Mouse (Mus musculus): ENCODE measurements around the gene Slc35f1. TPM values are rescaled to one million over a fixed set of nuclear protein-coding genes. Genes with fewer than 3 reads are reported as not detected.

The Slc35f1 gene
- polyA plus RNA-seq, 1 experiment from 2014 or later: 44.5 TPM

DNA sequence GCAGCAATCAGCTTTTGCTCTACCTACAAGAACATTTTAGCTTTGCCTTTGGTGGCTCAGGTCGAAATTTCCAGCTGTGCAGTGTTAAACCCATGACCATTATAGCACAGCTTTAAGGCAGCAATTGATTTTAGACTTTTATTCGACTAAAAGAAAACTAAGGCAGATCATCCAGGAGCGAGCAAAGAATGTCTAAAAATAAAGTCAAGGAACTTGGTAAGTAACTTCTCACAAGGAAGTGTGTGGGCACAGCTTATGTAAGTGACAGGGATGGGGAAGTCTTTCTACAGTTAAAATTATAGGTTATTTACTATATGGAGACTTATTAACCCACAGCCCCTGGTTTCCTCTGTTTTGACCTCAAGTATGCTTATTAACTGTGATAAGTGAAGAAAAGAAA is 262.2 kb downstream of the Slc35f1 start:
- no peak overlapping the region for H3K27ac ChIP-seq (replicated peaks)
- 91% methylated on average over 3 of the region's 3 CpGs for WGBS
- no peak overlapping the region for H3K4me2 ChIP-seq
- no peaks in the 10 kb centered on the region for H3K27me3 ChIP-seq
- H3K36me3 ChIP-seq: no peaks in the 10 kb centered on the region
- no peaks in the 10 kb centered on the region for H3K4me1 ChIP-seq (replicated peaks)
- H3K9me3 ChIP-seq: no peaks in the 10 kb centered on the region
- no peak for ATAC-seq (ENCODE audit: low FRiP score, low read depth)
- H3K4me3 ChIP-seq: no peak overlapping the region
- no peak overlapping the region for H3K9ac ChIP-seq

DNA sequence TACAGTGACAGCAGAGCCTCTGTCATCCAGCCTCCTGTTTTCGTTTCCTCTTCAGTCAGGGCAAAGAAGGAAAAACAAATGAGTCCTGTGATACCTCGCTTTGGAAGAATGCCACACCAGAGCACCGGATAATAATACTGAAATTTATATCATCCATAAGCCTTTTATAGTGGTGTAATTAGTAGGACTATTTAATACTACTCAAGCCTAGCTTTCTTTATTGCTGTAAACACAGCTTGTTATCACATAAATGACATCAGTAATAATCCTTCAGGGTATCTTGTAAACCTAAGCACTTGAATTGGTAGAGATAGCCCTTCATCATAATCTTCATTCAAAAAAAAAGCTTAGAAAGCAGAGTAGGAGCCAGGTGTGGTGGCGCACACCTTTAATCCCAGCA is 266.4 kb downstream of the Slc35f1 start:
- no peak overlapping the region for H3K4me3 ChIP-seq
- H3K9me3 ChIP-seq: no peaks in the 10 kb centered on the region
- H3K36me3 ChIP-seq: no peaks in the 10 kb centered on the region
- H3K27me3 ChIP-seq: no peaks in the 10 kb centered on the region
- no peak overlapping the region for H3K27ac ChIP-seq (replicated peaks)
- no peaks in the 10 kb centered on the region for H3K4me1 ChIP-seq (replicated peaks)
- WGBS: 66% methylated on average over 4 of the region's 4 CpGs
- H3K4me2 ChIP-seq: no peak overlapping the region
- H3K9ac ChIP-seq: no peak overlapping the region
- no peak for ATAC-seq (ENCODE audit: low FRiP score, low read depth)

DNA sequence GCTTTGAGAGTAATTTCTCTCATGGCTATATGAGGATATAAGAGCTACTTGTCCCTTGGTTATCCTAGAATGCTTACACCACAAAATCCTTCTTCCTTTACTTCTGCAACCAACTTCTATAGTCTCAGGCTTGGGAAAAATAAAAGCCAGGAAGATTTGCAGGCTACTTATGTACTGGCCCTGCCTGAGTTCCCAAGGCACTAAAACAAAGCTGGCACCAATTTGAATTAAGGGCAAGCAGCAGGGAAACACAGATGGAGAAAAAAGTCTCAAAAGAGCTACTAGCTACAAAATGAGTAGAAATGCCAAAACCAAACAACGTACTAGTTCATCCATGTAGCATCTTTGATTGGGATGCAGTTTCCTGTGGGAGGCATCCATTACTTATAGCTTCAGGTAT is 288.9 kb downstream of the Slc35f1 start:
- no peak overlapping the region for H3K9ac ChIP-seq
- 83% methylated on average over 1 of the region's 1 CpGs for WGBS
- H3K4me1 ChIP-seq (replicated peaks): no peaks in the 10 kb centered on the region
- H3K9me3 ChIP-seq: no peaks in the 10 kb centered on the region
- ATAC-seq (ENCODE audit: low FRiP score, low read depth): no peak
- H3K36me3 ChIP-seq: no peaks in the 10 kb centered on the region
- H3K4me2 ChIP-seq: no peak overlapping the region
- H3K27ac ChIP-seq (replicated peaks): no peak overlapping the region
- no peaks in the 10 kb centered on the region for H3K27me3 ChIP-seq
- H3K4me3 ChIP-seq: no peak overlapping the region

DNA sequence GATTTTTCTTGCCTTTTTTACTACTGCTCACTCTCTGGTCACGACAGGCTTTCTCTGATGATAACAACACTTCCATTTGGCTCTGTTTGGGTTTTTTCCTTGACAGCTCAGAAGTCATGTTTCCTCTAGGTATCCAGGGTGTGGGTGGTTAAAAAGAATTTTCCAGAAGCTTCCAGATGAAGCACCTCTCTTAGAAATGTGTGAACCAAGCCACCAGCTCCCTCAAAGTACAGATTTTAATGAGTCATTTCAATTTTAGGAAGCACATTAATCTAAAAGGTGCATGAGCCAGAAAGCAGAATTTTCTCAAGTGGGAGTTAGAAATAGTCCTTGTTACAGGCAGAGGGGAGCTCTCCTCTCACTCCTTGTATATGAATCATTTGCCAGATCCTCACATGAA is 292.5 kb downstream of the Slc35f1 start:
- H3K4me1 ChIP-seq (replicated peaks): no peaks in the 10 kb centered on the region
- no peak overlapping the region for H3K9ac ChIP-seq
- no peak overlapping the region for H3K4me3 ChIP-seq
- no peak overlapping the region for H3K27ac ChIP-seq (replicated peaks)
- no peaks in the 10 kb centered on the region for H3K9me3 ChIP-seq
- no peak for ATAC-seq (ENCODE audit: low FRiP score, low read depth)
- no peaks in the 10 kb centered on the region for H3K27me3 ChIP-seq
- WGBS: 86% methylated on average over 1 of the region's 1 CpGs
- no peaks in the 10 kb centered on the region for H3K36me3 ChIP-seq
- no peak overlapping the region for H3K4me2 ChIP-seq

DNA sequence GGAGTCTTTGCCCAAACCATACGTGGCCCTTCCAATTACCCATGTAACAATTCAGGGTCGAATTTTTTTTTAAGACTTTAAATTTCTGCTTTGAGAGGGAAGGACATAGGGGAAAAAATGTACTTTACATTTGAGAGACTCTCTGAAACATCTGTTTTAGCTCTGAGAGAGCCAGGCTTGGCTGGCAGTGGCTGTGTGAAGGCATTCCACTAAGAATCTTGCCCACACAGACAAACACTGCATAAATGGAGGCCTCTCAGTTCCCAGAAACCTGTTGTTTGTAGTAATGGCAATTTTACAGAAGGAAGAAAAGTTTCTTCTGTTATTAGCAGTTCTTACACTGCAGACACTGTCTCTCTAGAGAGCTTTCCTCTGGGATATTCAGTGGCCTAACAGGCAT is 301.9 kb downstream of the Slc35f1 start:
- H3K9ac ChIP-seq: no peak overlapping the region
- H3K9me3 ChIP-seq: no peaks in the 10 kb centered on the region
- no peak overlapping the region for H3K4me2 ChIP-seq
- H3K4me3 ChIP-seq: no peak overlapping the region
- H3K27me3 ChIP-seq: no peaks in the 10 kb centered on the region
- ATAC-seq (ENCODE audit: low FRiP score, low read depth): no peak
- no peaks in the 10 kb centered on the region for H3K4me1 ChIP-seq (replicated peaks)
- WGBS: 67% methylated on average over 2 of the region's 2 CpGs
- no peak overlapping the region for H3K27ac ChIP-seq (replicated peaks)
- no peaks in the 10 kb centered on the region for H3K36me3 ChIP-seq

DNA sequence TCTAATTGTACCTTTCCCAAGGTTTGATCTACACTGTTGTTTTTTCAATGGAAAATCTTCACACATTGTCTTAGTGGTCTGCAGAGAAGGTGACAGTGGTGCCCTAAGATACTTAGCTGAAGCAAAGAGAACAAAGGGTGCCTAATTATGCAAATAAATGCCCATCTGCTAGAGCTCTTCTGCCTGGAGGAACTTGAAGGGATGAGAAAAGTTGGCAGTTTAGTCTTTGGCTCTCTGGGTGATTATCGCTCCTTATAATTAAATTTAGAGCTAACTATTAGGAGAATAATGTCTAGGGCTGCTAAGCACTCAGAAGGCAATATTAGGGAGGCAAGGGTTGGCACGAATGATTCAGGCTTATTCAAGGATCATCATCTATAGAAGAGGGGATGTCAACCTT is 306.6 kb downstream of the Slc35f1 start:
- no peak overlapping the region for H3K4me2 ChIP-seq
- H3K9me3 ChIP-seq: no peaks in the 10 kb centered on the region
- no peak overlapping the region for H3K4me3 ChIP-seq
- H3K4me1 ChIP-seq (replicated peaks): no peaks in the 10 kb centered on the region
- 48% methylated on average over 2 of the region's 2 CpGs for WGBS
- H3K27ac ChIP-seq (replicated peaks): no peak overlapping the region
- no peak for ATAC-seq (ENCODE audit: low FRiP score, low read depth)
- H3K27me3 ChIP-seq: no peaks in the 10 kb centered on the region
- H3K9ac ChIP-seq: no peak overlapping the region
- H3K36me3 ChIP-seq: no peaks in the 10 kb centered on the region

DNA sequence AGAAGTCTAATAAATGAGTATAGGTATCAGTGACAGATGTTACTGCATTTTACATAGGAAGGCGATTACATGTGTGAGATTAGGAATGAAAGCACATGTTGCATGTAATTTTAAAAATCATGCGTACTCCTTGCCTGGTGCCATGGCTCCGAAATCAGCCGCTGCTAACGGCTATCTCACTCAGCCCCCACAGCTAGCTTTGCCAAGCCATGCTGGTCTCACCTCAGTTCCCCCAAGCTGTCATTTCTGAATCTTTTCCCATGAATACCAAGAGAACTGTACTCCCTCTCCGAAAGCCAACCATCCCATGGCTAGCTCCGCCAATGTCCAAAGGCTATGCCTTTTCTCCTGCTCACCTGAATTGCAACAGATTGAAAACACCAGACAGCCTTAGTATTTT is 310.8 kb downstream of the Slc35f1 start:
- H3K36me3 ChIP-seq: no peaks in the 10 kb centered on the region
- no peak for ATAC-seq (ENCODE audit: low FRiP score, low read depth)

DNA sequence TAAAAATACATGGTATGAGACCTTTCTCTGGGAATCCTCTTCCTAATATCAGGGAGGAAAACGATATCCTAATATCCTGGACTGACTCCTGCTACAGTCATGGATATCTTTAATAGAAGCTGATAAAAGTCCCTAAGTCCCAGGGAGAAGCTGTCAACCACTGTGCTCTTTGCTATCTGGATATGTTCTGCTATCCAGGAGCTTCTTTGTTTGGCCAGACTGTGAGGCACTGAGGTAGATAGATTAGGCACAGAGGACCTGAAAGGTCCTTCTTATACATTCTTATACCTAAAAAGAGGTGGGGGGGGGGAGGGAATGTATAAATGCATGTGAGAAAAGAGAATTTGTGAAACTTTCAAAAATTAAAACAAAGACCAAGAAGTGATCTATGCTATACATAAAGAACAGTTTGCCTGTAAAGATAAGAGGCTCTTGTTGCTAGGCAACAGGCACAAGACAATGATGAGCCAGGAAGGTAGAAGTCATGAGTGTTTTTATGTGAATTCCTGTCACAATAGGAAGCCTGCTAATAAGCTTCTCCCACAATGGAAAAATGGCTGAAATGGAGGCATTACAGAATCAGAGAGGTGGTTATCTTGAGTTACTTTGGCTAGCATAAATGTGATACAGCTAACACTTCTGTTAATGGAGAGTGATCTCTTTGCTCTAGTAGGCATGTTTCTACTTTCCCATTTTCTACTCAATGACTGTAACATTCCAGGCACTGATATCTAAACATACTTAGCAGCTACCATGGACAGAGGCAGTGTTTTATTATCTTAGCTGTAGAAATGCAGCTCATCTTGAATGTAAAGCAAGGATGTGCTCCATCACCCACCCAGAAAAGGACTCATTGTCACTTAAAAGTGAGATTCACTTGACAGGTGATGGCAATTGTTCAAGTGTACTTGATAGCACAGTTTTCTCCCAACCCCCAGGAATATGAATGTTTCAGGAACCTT is 316.2 kb downstream of the Slc35f1 start:
- Histone ChIP-seq H3K4me3 (no peak overlapping the region), H3K4me2 (no peak overlapping the region), H3K36me3 (no peaks in the 10 kb centered on the region), H3K4me1 (replicated peaks) (peaks cover 8% of the 10 kb centered on the region; the same call in 1 of the 2 replicates), H3K27me3 (no peaks in the 10 kb centered on the region), H3K27ac (replicated peaks) (peak overlapping the region; percentile 68), H3K9me3 (no peaks in the 10 kb centered on the region), H3K9ac (no peak overlapping the region)
- peak; percentile 88 for ATAC-seq (ENCODE audit: low FRiP score, low read depth)
- 70% methylated on average over 1 of the region's 1 CpGs for WGBS

More for the DNA sequence above, 310.8 kb downstream of the Slc35f1 start:
- H3K9me3 ChIP-seq: no peaks in the 10 kb centered on the region
- no peak overlapping the region for H3K4me2 ChIP-seq
- no peak overlapping the region for H3K4me3 ChIP-seq
- no peak overlapping the region for H3K9ac ChIP-seq
- H3K27me3 ChIP-seq: no peaks in the 10 kb centered on the region
- H3K27ac ChIP-seq (replicated peaks): no peak overlapping the region
- WGBS: 94% methylated on average over 7 of the region's 7 CpGs
- peaks cover under 1% of the 10 kb centered on the region; the same call in 1 of the 2 replicates for H3K4me1 ChIP-seq (replicated peaks)

DNA sequence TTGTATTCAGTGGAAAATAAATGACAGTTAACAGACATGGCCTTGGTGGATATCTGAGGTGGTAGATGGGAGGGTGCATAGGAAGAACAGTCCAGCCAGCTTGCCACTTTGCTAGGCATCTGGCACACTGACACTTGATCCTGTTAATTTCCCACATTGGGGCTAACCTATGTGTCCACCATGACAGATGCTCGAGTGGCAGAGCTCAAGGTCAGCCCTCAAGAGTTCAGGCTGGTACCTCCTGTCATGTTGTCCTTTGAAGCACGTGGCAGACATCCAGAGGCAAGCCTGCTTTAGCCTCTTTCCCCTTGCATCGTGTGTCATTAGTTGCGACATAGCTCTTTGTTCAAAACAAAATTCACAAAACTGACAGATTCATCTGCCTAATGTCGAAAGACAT is 323.5 kb downstream of the Slc35f1 start:
- Histone ChIP-seq H3K4me2 (no peak overlapping the region), H3K4me1 (replicated peaks) (no peaks in the 10 kb centered on the region), H3K36me3 (no peaks in the 10 kb centered on the region), H3K4me3 (no peak overlapping the region), H3K9me3 (no peaks in the 10 kb centered on the region), H3K9ac (no peak overlapping the region), H3K27ac (replicated peaks) (no peak overlapping the region), H3K27me3 (no peaks in the 10 kb centered on the region)
- peak; percentile 83 for ATAC-seq (ENCODE audit: low FRiP score, low read depth)
- WGBS: 49% methylated on average over 5 of the region's 5 CpGs

DNA sequence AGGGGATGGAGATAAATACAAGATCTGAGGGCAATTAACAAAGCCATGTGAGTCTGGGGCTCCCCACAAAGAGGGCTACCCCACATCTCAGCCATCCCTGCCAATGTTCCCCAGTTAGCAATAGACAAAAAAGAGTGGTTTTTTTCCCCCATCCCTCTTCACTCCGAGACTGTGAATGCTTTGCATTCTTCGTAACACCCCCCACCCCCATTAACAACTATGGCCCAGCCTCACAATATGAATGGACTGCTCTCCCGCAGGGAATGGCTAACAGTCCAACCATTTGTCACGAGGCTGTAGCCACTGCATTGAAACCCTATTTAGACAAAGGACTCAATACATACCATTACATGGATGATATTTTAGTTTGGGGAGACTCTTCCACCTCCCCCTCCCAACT is 338.1 kb downstream of the Slc35f1 start:
- Histone ChIP-seq H3K9ac (no peak overlapping the region), H3K4me1 (replicated peaks) (no peaks in the 10 kb centered on the region), H3K4me3 (no peak overlapping the region), H3K27me3 (no peaks in the 10 kb centered on the region), H3K9me3 (no peaks in the 10 kb centered on the region), H3K4me2 (no peak overlapping the region), H3K27ac (replicated peaks) (no peak overlapping the region), H3K36me3 (no peaks in the 10 kb centered on the region)
- no peak for ATAC-seq (ENCODE audit: low FRiP score, low read depth)
- 13% methylated on average over 4 of the region's 4 CpGs for WGBS

DNA sequence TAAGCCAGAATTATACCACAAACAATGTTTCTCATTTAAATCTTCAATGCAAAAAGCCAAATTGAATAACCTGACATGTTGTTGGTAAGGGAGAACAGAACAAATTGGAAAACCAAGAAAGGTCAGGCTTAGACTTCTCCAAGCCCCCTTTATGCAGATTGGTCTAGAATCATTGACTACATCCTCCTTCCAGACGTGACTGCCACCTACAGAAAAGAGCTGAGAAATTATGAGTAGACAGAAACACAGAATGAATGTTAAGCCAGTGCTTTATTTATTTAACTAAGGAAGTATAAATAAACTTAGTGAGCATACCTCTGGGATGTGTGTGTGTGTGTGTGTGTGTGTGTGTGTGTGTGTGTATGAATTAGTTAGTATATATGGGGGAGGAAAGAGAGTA is 344.9 kb downstream of the Slc35f1 start:
- H3K4me2 ChIP-seq: no peak overlapping the region
- no peaks in the 10 kb centered on the region for H3K27me3 ChIP-seq
- 47% methylated on average over 1 of the region's 1 CpGs for whole genome bisulfite sequencing
- no peak overlapping the region for H3K9ac ChIP-seq
- no peak overlapping the region for H3K27ac ChIP-seq (replicated peaks)
- no peaks in the 10 kb centered on the region for H3K4me1 ChIP-seq (replicated peaks)
- no peaks in the 10 kb centered on the region for H3K36me3 ChIP-seq
- no peaks in the 10 kb centered on the region for H3K9me3 ChIP-seq
- no peak overlapping the region for H3K4me3 ChIP-seq
- no peak for ATAC-seq (ENCODE audit: low FRiP score, low read depth)

DNA sequence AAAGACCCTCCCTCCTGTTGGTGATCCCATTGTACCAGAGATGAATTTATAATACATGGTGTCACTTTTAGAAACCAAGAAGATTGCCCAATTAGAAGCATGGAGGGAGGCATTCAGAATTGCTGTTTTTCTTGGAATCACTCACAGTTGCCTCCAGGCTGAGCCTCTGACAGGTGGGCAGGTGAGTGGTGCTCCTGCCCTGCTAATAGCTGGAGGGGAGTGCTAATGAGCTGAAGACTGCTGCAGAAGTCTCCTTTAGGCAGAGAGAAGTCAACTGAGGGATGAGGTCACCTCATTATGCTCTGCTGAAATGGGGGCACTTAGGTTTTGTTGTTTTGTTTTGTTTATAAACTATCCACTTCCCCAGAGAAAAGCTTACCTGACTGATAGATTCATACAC is 355.6 kb downstream of the Slc35f1 start:
- Histone ChIP-seq H3K4me3 (no peak overlapping the region), H3K9me3 (no peaks in the 10 kb centered on the region), H3K9ac (no peak overlapping the region), H3K27me3 (no peaks in the 10 kb centered on the region), H3K4me2 (no peak overlapping the region), H3K27ac (replicated peaks) (no peak overlapping the region), H3K4me1 (replicated peaks) (no peaks in the 10 kb centered on the region), H3K36me3 (0 out of 2 replicates have a peak, but pooled peaks cover 4% of the 10 kb centered on the region)
- no peak for ATAC-seq (ENCODE audit: low FRiP score, low read depth)

DNA sequence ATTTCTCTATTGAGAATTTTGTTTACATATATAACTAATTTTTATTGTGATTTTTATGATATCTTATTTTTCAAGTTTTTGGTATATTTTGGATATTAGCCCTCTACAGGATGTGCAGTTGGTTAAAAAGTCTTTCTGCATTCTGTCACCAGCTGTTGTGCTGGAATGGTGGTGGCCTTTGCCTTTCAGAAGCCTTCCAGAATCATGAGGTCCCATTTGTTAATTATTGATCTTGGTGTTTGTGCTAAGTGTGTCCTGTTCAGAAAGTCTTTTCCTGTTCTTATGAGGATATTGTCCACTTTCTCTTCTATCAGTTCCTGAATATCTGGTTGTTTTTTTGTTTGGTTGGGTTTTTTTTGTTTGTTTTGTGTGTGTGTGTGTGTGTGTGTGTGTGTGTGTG is 362.2 kb downstream of the Slc35f1 start:
- Histone ChIP-seq H3K9ac (no peak overlapping the region), H3K4me3 (no peak overlapping the region), H3K36me3 (no peaks in the 10 kb centered on the region), H3K4me2 (no peak overlapping the region), H3K9me3 (0 out of 2 replicates have a peak, but pooled peaks cover 4% of the 10 kb centered on the region), H3K27me3 (no peaks in the 10 kb centered on the region), H3K4me1 (replicated peaks) (no peaks in the 10 kb centered on the region), H3K27ac (replicated peaks) (no peak overlapping the region)
- no peak for ATAC-seq (ENCODE audit: low FRiP score, low read depth)
